Mouse (Mus musculus): ENCODE measurements around the gene Gm15319. TPM values are rescaled to one million over a fixed set of nuclear protein-coding genes. Genes with fewer than 3 reads are reported as not detected.

Gm15319 gene
- polyA plus RNA-seq (2015; fragmentation: Illumina TruSeq; extraction: RNeasy Lipid Tissue Mini Kit (QIAGEN cat#74804); ENCODE audit: insufficient read depth, low replicate concordance), result not detected

DNA sequence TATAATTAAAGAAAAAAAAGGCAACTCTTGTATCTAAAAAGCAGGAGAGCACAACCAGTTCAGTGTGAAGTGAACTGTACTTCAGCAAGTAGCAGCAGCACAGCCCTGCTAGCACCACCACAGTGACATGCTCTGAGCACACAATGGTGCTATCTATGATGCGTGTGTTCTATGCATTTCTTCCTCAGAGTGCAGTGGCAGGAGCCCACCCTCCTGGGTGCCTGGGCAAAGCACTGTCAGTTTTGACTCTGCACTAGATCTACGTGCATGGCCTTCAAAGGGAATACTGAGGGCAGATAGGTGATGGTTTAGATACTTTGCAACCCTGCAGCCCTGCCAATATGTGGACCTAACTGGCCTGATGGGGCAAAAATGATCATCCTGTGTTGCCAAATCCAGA is at the start of gene Gm15319:
TSS of gene Gm15319 (minus strand) at position 101 of the 400 bp plus-strand sequence.

